Mouse (Mus musculus) small intestine, adult 2 months (tissue): ENCODE data around the gene Zmynd8.

Experiments
- CTCF ChIP-seq: fragments of 200-500 bp; IDR thresholded peaks from 2 replicates; pipeline ENCODE4 v1.5.1; 2012; ENCODE audit warnings: low read depth, mild to moderate bottlenecking, control low read depth, inconsistent platforms, low read length, moderate library complexity, mixed read lengths; ENCODE audit not compliant: insufficient replicate concordance, insufficient read length; ENCODE audit errors: extremely low read depth
- POLR2A ChIP-seq: fragments of 200-500 bp; IDR thresholded peaks from 2 replicates; pipeline ENCODE4 v1.6.1; 2012; ENCODE audit warnings: low read depth, mild to moderate bottlenecking, control low read depth, inconsistent platforms, low read length, moderate library complexity

DNA sequence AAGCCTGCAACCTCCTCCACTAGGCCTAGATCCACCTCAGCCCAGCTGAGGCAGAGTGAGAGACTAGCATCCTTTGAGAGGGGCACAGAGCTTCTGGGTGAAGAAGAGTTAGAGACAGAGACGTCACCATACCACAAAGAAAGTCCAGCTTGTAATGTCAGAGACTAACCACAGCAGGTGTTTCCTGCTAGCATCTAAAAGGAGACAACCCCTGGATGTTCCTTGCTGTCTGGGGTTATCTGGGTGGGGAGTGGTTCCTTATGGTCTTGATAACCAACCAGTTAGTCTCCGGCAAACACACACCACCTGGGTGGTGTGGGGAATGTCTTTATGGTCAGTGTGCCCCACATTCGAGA, 105.6 kb downstream of the Zmynd8 start:
- no peak for TF ChIP-seq CTCF
- no peak for TF ChIP-seq POLR2A
